Mouse (Mus musculus) cerebellum, postnatal 10 days (tissue): ENCODE data around the gene Klf15.
A peak's percentile ranks its signal among the peaks of the same experiment; 100 is the strongest.

ENCODE experiments used
- DNase-seq, 2 experiments: peaks; one replicate each; pipeline ENCODE4 v3.0.0; 2021; ENCODE audit warnings: mixed read lengths in 2 of 2

The Klf15 gene

GRCm38 (mm10) chr6:90465028-90465640 lies 2.8 kb downstream of the Klf15 start:
- DNase-seq: no peak

- no peak for DNase-seq
Measured at GRCm38 (mm10) chr6:90466079-90466478, 3.7 kb downstream of the Klf15 start.

GRCm38 (mm10) chr6:90466847-90467410 lies 4.6 kb downstream of the Klf15 start:
- no peak for DNase-seq

- no peak for DNase-seq
Measured at GRCm38 (mm10) chr6:90468216-90468615, 5.8 kb downstream of the Klf15 start.

GRCm38 (mm10) chr6:90469041-90469440 lies 6.7 kb downstream of the Klf15 start:
- no peak for DNase-seq

- DNase-seq: no peak
Measured at GRCm38 (mm10) chr6:90470255-90470654, 7.9 kb downstream of the Klf15 start.

- DNase-seq: peak; percentile 66 to 78
Measured at GRCm38 (mm10) chr6:90470947-90471541, 8.7 kb downstream of the Klf15 start.

- DNase-seq: no peak
Measured at GRCm38 (mm10) chr6:90472079-90472478, 9.7 kb downstream of the Klf15 start.

GRCm38 (mm10) chr6:90472697-90473096 lies 10.3 kb downstream of the Klf15 start:
- no peak for DNase-seq

- no peak for DNase-seq
Measured at GRCm38 (mm10) chr6:90473630-90474360, 11.4 kb downstream of the Klf15 start.

- DNase-seq: no peak
Measured at GRCm38 (mm10) chr6:90474361-90474750, 12.0 kb downstream of the Klf15 start.

- no peak for DNase-seq
Measured at GRCm38 (mm10) chr6:90475176-90475853, 12.9 kb downstream of the Klf15 start.

- DNase-seq: no peak
Measured at GRCm38 (mm10) chr6:90475854-90476212, 13.5 kb downstream of the Klf15 start.

- peak; percentile 88 to 89 for DNase-seq
Measured at GRCm38 (mm10) chr6:90476941-90477518, 14.7 kb downstream of the Klf15 start.

- no peak for DNase-seq
Measured at GRCm38 (mm10) chr6:90484249-90484648, 21.9 kb downstream of the Klf15 start.

- no peak for DNase-seq
Measured at GRCm38 (mm10) chr6:90484876-90485275, 22.5 kb downstream of the Klf15 start.

GRCm38 (mm10) chr6:90486176-90486921 lies 24.0 kb downstream of the Klf15 start, which contains the start of gene Aldh1l1:
Aldh1l1 (plus strand) TSS chr6:90486427.
- no peak for DNase-seq

GRCm38 (mm10) chr6:90487531-90487930 lies 25.2 kb downstream of the Klf15 start:
- no peak for DNase-seq

GRCm38 (mm10) chr6:90489532-90489931 lies 27.2 kb downstream of the Klf15 start:
- DNase-seq: no peak

GRCm38 (mm10) chr6:90490976-90491375 lies 28.6 kb downstream of the Klf15 start:
- DNase-seq: peak; percentile 80 to 82

- no peak for DNase-seq
Measured at GRCm38 (mm10) chr6:90491956-90492744, 29.8 kb downstream of the Klf15 start.
